Mouse (Mus musculus): Measurements from ENCODE around the gene Rexo4.

The Rexo4 gene

GRCm38 (mm10) chr2:26963923-26964723 lies at the start of gene Rexo4:
TSS of gene Rexo4 (minus strand) at chr2:26964386.
- DNase-seq (ENCODE audit: low read depth, low spot score), result peak; percentile 84

DNA sequence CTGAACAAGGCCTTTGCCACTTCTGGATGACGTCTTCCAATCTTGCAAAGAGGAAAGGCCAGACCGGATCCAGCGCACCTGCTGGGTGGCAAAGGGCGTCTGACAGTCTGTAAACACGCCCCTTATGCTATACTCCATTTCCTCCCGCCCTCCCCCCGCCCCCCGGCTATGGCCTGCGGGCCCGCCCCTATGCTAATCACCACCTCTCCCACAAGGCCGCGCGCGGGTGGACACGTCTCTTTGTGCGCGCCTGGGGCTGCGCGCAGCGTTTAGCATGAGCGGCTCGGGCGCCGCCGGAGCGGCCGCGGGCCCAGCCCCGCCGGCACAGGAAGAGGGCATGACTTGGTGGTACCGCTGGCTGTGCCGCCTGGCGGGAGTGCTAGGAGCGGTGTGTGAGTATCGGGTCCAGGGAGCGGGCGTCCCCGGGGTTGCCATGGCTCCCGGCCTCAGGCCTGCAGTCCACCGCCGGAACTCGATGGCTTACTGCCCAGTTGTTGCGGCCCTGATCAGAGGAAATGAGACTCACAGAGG lies 45.6 kb upstream of the Rexo4 start, which contains the start of gene Cacfd1:
Cacfd1 (plus strand) TSS at position 213 of the 531 bp plus-strand sequence.
- peak; percentile 73 for DNase-seq (ENCODE audit: low read depth, low spot score)

- DNase-seq (ENCODE audit: low read depth, low spot score), result no peak
Observed at GRCm38 (mm10) chr2:27007701-27008100, 43.5 kb upstream of the Rexo4 start.

GRCm38 (mm10) chr2:27006255-27006654 lies 42.1 kb upstream of the Rexo4 start:
- DNase-seq (ENCODE audit: low read depth, low spot score), result no peak

DNA sequence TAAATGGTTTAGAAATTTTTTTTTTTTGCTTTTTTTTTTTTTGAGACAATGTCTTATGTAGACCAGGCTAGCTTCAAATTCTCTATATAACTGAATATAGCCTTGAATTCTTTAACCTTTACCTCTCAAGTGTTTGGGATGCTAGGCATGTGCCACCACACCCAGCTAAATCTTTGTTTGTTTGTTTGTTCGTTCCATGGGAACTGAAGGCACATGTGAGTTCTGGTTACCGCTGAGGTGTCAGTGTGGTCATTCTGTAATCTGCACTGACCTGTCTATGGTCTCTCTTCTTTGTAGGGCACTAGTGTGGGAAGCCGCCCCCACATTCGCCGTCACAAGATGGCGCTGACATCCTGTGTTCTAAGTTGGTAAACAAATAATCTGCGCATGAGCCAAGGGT lies 33.8 kb upstream of the Rexo4 start:
- no peak for DNase-seq (ENCODE audit: low read depth, low spot score)

DNA sequence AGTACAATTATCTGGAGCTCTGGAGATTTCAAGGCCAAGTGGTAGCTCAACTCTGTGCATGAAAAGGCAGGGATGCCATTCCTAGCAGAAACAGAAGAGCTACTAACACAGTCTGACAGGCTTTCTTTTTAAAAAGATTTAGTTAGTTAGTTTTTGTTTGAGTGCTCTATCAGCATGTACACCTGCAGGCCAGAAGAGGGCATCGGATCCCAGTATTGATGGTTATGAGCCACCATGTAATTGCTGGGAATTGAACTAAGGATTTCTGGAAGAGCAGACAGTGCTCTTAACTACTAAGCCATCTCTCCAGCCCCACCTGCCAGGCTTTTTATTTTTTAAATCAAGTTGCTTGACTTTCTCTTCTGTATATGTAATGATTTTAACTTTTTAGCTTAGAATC lies 33.3 kb upstream of the Rexo4 start:
- no peak for DNase-seq (ENCODE audit: low read depth, low spot score)

- no peak for DNase-seq (ENCODE audit: low read depth, low spot score)
Observed at GRCm38 (mm10) chr2:26993936-26994335, 29.8 kb upstream of the Rexo4 start.

GRCm38 (mm10) chr2:26984640-26985039 lies 20.5 kb upstream of the Rexo4 start:
- no peak for DNase-seq (ENCODE audit: low read depth, low spot score)

GRCm38 (mm10) chr2:26984179-26984578 lies 20.0 kb upstream of the Rexo4 start:
- DNase-seq (ENCODE audit: low read depth, low spot score), result no peak

DNA sequence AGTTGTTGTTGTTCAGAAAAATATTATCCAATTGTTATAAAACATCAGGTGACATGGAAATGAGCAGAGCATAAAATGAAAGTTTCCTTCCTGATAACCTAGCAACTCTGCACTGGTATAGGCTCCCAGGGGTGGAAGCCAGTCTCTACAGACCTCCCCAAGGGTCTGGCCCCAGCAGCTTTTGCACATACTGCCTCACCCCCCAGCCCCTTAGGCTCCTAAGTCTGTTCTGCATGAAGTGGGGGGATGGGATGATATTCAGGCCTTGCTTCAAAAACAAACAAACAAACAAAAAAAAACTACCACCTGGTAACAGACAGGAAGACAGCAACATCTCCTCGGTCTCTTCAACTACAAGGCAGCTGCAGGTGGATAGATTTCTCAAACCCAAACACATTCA lies 16.2 kb upstream of the Rexo4 start:
- DNase-seq (ENCODE audit: low read depth, low spot score), result no peak

DNA sequence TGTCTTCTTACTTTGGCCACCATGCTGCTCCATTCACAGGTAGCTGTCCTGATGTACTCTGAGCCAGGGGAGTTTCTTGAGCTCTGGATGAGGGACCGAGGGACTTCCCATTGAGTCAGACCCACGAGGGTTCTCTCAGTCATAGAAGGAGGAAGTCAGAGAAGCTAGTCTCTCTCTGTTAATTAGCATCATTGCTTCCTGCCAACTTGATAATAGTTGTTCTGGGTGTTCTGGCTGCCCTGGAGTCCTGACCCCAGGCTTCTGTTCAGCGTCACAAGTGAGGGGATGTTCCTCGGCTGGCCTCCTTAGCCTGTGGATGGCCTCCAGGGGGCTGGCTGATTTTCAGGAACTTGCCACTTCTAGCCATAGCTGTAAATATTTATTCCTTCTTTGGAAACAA lies 9.8 kb upstream of the Rexo4 start:
- DNase-seq (ENCODE audit: low read depth, low spot score), result no peak

- DNase-seq (ENCODE audit: low read depth, low spot score), result no peak
Observed at GRCm38 (mm10) chr2:26973116-26973515, 8.9 kb upstream of the Rexo4 start, which contains the start of gene Adamts13. TSS of gene Adamts13 (plus strand) at chr2:26973416.

DNA sequence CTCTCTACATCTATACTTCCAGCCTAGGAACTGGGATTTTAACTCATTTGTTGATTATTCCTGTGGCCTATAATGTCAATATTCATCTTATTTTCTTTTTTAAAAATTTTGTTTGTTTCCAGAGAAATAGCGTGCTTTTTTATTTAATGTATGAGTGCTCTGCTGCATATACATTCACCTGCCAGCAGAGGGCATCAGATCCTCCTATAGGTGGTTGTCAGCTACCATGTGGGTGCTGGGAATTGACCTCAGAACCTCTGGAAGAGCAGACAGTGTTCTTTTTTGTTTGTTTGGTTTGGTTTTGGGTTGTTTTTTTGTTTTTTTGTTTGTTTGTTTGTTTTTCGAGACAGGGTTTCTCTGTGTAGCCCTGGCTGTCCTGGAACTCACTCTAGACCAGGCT lies 3.1 kb upstream of the Rexo4 start:
- no peak for DNase-seq (ENCODE audit: low read depth, low spot score)

GRCm38 (mm10) chr2:26964724-26965370 lies 661 bp upstream of the Rexo4 start:
- no peak for DNase-seq (ENCODE audit: low read depth, low spot score)

GRCm38 (mm10) chr2:26960756-26961155 lies 3.4 kb downstream of the Rexo4 start:
- DNase-seq (ENCODE audit: low read depth, low spot score), result no peak

- no peak for DNase-seq (ENCODE audit: low read depth, low spot score)
Observed at GRCm38 (mm10) chr2:26957488-26957859, 6.7 kb downstream of the Rexo4 start.

DNA sequence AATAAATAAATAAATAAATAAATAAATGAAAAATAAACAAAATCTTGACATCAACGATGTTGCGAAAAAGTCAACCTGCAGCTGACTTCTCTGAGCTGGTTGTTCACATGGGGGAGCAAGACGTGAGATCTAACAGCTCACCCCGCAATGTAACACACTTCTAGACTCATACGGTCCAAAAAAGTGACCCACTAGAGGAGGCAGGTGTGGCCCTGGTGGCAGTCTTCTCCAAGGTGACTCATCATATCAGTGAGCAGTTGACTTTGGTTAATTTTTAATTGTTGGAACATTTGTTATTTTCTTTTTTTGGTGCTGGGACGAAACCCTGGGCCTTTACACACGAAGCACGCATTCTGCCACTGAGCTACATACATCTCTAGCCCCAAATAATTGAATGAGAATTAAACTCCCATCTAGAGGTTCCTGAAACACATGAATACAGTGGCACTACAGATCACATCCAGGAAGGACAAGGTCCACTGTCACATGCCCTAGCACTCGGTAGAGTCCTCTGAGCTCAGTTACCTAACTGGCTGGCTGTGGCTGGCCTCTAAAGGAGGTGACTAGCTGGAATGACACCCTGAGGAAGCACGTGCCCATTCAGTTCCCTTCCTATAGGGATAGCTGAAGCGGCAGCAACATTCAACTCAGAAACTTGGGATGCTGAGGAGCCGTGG lies 7.2 kb downstream of the Rexo4 start:
- DNase-seq (ENCODE audit: low read depth, low spot score), result no peak

- DNase-seq (ENCODE audit: low read depth, low spot score), result no peak
Observed at GRCm38 (mm10) chr2:26954735-26955395, 9.3 kb downstream of the Rexo4 start.

GRCm38 (mm10) chr2:26952866-26953265 lies 11.3 kb downstream of the Rexo4 start:
- no peak for DNase-seq (ENCODE audit: low read depth, low spot score)

DNA sequence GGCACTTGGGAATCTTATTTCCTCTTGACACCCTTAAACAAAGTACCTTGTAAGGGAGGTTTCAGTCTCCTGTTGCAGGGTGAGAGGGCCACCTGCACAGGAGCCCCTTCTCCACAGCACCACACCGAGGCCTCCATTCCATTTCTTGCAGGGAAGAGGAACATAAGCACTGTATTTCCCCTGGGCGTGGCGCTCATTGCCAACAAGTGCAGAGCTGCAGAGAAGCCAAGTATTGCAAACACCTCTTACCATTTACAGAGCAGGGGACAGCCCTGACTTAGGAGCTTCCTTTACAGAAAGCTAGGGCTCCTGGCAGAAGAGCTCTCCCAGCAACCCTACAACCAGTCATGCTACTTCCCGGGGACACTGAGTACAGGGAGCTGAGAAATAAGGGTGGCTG lies 12.0 kb downstream of the Rexo4 start:
- no peak for DNase-seq (ENCODE audit: low read depth, low spot score)

GRCm38 (mm10) chr2:26951346-26951905 lies 12.8 kb downstream of the Rexo4 start:
- DNase-seq (ENCODE audit: low read depth, low spot score), result no peak
